Mouse (Mus musculus): ENCODE results near the gene Bgn. TPM values are rescaled to one million over a fixed set of nuclear protein-coding genes. Genes with fewer than 3 reads are reported as not detected.

Gene Bgn
- polyA plus RNA-seq (2012; rRNA removed): 589 and 923 TPM in 2 replicates

DNA sequence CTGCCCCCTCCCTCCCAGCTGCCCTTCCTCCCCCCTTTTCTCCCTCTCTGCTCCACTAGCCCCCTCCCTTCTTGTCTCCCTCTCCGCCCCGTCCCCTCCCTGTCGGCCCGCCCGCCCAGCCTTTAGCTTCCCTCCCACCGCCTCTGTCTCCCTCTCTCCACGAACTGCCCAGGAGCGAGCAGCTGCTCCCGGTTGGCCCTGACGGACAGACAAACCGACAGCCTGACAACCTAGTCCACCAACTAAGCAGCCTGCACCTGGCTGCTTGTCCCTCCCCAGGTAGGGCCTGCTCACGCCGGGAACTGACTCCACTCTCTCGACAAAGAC is at the start of gene Bgn:
Gene Bgn (plus strand): TSS at position 119 of the 327 bp plus-strand sequence.
- no peak for DNase-seq (ENCODE audit: low spot score)

DNA sequence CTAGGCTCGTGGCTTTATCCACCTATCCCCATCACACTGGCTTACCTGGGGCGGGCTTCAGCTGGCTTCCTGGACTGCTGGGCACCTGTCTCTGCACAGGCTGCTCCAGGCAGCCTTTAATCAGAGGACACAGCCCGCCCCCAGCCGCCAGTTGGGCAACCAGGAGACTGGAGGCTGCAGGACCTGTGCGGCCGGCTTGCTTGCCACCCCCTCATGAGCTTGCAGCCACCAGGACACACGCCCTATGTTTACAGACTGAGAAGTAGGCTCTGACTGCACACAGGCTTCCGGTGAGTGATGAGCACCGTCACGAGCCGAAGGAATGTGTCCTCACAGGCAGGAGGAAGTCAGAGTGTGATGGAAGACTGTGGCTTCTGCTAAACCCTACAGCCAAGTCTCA is 48.1 kb upstream of the Bgn start, which contains the start of gene Trex2:
Gene Trex2 (minus strand): TSS at position 93 of the 400 bp plus-strand sequence.
- no peak for DNase-seq (ENCODE audit: low spot score)

DNA sequence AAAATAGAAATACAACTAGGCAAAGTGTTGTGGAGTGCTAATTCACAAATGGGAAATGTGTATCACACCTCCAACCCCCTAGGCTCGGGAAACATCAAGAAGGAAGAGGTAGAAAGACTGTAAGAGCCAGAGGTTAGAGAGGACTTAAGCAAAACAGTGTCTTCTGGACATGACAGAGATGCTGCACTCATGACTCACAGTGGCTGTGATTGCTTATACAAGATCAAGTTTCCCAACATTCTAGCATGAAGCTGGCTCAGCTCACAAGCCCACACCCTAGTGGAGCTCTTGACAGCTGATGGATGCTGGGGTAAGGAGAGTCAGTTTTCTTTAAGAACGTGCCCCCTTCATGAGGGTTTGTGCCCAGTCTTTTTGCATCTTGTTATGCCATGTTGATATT is 42.0 kb upstream of the Bgn start:
- DNase-seq (ENCODE audit: low spot score): no peak

DNA sequence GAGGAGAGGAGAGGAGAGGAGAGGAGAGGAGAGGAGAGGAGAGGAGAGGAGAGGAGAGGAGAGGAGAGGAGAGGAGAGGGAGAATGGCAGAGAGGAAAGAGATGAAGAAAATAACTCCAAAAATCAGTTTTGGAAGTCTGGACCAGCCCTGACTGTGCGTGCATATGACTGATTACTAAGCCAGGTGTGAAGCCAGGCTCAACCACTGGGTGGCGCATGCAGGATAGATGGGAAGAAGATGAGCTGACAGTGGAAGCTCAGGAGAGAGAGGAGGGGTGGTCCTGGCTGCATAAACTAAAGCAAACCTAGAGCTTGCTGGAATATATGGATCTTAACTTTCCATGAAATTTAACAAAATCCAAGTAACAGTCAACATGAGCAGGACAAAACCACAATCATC is 31.5 kb upstream of the Bgn start:
- DNase-seq (ENCODE audit: low spot score): no peak

DNA sequence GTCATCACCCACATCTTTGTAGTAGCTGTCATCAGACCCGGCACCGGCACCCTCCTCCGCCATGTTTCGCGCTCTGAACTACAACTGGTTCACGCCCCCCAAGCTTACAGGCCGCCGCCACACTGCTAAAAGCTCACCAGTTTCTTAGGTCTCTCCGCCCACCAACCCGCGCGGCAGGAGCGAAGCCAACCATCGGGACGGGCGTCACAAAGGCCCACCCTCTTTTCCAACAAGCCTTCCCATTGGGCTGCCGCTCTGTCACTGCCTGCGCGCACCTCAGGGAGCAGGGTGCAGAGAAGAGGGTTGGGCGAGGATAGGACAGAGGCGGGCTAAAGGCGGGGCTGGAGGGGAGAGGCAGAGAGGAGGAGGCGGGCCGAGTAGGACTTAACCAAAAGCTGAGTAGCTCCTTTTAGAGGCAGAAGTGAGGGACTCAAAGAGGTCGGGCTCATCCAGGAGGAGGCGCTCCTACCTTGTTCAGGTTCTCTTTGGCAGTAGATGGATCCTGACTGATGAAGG is 24.5 kb upstream of the Bgn start, which contains the start of gene Haus7:
Gene Haus7 (minus strand): TSS at position 168 of the 516 bp plus-strand sequence.
- peak; percentile 70 for DNase-seq (ENCODE audit: low spot score)

DNA sequence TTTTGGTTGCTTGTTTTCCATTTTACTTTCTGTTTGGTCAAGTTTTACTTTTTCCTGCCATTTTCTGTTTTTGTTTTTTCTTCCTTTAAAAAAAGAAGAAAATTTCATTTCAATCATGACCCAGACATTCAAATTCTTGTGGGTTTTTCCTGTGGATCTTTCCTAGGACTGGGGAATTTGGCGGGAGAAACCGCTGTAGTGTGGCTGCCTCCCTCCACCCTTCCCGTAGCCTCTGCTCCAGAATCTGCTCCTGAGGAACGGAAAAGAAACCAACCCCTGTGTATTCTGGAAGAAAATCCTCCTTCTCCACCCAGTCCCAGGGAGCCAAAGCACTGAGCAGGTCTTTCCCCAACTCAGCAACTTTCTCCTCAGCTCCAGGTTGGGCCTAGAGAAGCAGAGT is 22.6 kb upstream of the Bgn start:
- no peak for DNase-seq (ENCODE audit: low spot score)

DNA sequence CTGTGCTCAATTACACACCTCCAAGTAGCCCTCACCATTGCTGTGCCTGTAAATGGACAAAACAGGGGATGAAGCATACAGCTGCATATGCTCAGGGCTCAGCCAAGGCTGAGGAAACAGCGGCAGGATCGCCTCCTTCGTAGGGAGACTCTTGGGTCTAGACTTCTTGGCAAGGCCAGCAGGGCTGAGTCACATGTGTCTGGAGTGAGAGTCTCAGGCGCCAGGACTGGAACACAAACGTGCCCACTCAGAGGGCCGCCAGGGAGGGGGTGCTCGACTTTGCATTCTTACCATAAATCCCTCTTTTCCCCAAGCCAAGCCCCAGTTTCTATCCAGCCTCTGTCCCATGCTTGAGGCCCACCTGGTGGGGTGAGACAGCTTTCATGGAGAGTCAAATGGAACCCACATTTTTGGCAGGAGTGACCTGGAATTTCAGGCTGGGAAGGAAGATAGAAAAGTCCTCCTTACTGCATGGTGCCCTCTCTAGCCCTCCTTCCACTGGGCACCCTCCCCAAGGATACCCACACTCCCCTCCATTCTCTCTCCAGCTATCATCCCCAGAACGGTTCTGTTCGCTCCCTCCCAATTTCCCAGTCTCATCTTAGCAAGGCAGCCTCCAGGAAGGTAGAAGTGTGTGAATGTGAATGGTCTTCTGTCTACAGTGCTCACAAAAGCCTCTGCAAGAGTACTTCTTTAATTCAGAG is 17.8 kb upstream of the Bgn start:
- peak; percentile 21 for DNase-seq (ENCODE audit: low spot score)

DNA sequence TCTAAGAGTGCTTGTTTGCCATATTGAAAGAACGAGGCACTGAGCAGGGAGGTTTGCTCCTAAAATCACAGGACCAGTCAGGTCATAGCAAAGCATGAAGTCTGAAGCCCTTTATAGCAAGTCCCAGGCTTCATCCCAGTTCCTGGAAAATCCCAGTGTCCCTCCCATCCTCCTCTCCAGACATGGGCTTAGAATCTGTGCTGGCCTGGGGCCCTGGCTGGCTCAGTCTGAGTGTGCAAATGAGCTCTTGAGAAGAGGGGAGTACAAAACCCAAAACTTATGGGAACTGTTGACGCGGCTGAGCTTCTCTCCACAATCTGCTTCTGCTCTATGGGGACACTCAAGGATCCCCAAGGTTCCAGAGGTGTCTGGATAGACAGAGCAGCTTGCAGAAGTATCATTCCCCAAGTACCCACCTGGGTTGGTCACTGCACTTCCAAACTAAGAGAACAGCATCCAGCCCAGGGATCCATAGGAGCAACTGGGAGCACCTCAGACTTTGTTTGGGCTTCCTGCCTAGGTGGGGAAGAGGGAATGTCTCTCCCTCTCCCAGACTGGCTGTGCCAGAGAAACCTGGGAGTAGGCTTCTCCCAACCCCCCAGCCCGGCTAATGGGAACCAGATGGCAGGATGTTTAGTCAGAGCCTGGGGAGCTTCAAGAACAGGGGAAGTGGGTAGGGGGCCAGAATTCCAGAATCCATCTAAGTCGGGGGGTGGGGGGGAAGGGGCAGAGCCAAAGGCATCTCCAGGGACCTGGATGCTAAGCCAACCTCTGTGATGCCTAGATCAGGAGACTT is 15.8 kb upstream of the Bgn start:
- no peak for DNase-seq (ENCODE audit: low spot score)

DNA sequence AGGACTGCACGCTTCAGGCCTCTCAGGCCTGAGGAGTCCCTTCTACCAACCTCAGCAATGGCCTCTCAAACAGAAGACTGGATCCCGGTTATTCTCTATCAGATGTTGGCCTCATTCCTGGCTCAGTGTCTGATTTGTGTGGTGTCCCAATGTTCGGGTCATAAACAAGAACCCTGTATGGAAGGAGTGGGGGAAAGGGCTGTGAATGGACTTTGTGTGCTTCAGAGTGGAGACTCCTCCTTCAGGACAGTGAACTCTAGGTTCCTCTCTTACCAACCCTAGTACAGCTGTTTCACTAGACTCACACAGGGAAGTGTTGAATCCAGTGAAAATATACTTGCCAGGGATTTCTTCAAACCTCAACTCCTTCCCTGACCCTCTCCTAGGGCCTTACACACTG is 15.1 kb upstream of the Bgn start:
- no peak for DNase-seq (ENCODE audit: low spot score)

DNA sequence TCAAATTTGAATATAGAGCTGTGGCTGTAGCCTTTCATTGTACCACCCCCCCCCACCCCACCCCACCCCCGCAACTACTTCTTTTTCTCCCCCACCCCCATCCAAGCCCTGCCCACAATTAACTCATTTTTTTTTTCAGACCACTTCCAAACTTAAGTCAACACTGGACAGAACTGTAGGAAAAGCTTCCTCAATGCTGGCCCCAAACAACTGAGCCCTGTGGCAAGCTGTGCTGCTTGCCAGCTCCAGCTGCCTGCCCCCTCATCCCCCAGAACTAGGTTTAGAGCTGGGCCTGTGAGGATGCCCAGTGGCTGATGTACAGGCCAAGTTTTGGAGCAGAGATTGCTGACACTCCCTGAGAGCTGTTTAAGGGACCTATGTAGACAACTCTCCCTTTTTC is 14.7 kb upstream of the Bgn start:
- no peak for DNase-seq (ENCODE audit: low spot score)

DNA sequence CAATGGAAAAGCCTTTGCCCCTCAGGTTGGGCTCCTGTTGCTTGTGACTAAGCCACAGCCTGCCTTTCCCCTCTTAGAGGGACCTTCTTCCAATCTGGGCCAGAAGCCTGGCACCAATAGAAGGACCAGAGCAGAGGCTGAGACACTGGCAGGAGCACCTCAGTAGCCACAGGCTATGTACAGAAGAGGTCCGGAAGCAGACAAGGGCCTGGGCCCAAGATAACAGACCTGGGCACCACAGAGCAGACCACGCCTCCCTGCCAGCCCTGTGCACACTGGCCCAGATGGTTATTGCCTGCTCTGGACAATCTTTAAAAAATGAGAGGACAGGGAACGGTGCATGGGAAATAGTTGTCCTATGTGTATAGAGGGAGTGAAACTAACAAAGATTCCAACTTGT is 11.6 kb upstream of the Bgn start:
- no peak for DNase-seq (ENCODE audit: low spot score)

DNA sequence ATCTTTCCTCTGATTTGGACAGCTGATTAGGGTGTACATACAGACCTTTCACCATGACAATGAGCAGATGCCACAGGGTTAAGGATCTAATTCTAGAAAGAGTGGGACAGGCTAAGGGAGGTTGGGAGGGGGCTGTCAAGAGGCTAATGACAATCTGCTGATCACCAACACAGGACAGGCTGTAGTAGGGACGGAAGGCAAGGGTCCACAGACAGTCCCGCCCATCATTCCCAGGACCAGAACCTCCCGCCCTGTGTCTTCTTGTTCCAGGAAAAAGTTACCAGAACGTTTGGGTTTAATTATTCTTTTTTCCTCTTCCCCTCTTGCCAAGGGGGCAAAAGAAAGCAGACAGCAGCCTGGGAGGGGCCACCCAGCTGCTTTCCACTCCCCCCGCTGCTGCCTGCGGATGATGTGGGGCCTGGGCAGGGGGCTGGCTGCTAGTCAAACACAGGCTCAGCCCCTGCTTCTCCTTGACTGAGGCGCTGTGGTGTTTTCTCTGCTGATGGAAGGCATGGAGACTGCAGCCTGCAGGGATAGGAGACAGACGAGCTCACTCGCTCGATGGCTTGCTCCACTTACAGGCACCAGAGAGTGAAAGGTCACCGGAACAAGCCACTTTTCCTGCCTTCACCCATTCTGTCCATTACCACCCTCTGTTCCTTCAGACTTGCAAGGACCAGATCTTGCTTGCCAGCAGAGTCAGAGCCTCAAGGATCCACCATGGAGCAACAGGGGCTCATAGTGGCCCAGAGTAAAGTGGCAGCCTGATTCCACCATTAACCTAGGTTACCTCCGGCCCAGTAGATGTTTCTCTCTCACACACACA is 8.8 kb upstream of the Bgn start:
- no peak for DNase-seq (ENCODE audit: low spot score)

DNA sequence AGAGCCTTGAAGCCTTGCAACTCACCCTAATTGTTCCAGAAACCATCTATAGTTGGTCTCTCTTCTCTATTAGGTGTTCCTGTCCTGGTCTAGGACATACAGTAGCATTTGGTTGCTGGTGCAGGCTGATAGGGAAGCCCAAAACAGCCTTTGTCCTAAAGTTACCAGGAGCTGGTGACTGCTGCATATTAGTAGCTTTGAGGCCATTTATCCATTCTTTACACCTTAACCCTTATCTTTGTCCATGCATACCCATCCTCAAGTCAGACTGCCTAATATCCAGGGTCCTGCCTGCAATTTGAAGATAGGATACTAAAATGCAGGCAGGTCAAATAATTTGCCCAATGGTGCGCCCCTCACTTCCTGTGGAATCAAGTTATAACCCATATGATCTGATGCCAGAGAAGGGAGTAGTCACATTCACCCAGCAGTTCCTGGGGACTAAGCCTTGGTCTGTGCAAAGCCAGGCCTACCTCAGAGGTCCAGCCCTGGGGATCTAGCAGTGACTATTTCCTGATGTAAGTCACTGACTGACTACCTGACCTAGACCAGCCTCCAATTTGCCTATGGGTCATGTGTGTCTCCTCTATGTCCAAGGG is 7.6 kb upstream of the Bgn start:
- no peak for DNase-seq (ENCODE audit: low spot score)

DNA sequence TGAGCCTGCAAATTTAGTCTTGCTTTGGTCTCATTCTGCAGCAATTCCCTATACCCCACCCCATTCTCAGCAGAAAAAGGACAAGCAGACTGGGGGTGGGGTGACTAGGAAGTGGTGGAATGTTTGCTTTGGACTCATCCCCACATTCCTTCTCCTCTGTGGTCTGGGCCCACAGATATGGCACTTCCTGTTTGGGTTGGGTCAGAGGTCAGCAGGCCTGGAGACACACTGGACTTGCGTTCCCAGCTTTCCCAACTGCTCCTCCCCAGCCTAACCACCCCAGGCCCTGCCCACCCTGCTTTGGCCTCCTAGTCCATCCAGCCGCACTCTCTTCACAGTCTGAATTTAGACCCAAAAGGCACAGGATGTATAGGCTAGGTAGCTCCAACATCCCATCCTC is 6.8 kb upstream of the Bgn start:
- no peak for DNase-seq (ENCODE audit: low spot score)

DNA sequence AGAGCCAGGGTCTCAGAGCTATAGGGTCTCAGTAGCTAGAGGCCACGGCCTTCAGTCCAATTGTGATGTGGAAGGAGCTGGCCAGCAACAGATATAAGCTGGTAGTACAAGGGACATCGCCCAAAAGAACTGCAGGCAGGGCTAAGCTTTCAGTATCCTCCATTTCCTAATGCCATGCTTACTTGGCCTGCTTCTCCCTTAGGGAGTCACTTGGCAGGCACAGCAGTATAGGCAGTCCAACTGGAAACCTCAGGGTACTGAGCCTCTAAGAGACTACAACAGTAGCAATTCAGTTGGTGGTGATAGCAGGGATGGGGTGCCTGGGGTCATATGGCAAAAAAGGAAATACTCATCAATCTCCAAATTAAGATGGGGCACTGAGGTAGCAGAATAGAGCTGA is 5.9 kb upstream of the Bgn start:
- DNase-seq (ENCODE audit: low spot score): no peak

DNA sequence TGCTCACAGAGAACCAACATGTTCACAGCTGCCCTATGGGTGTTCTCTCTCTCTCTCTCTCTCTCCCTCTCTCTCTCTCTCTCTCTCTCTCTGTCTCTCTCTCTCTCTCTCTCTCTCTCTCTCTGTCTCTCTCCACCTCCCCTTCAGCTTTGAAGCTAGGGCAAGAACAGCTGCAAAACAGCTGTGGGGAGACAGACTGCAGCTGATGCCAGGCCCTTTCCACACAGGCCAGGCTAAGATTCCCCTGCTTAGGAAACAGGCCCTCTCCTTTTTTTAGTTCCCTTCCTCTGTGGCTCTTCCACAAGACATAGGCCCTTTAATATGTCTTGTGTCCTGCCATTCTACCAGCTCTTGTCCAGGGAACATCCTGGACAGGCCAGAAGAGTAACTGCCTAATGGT is 3.7 kb upstream of the Bgn start:
- DNase-seq (ENCODE audit: low spot score): no peak

DNA sequence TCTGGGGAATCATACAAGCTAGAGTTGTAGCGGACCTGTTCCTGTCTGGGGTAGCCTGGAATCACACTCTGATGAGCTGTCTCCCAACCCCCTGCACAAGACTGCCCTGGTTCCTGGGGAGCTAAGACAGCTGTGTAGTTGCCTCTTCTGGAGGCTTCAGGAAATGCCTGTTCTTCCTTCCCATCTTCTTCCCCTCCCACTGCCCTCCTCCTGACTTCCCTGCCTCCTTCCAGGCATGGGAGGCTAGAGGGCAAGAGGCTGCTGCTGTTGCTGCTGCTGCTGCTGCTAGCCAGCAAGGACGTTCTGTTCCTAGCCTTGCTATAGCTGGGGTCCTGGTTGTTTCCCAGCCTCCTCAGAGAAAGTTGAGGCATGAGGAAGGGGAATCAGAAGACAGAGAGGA is 3.1 kb upstream of the Bgn start:
- DNase-seq (ENCODE audit: low spot score): no peak

DNA sequence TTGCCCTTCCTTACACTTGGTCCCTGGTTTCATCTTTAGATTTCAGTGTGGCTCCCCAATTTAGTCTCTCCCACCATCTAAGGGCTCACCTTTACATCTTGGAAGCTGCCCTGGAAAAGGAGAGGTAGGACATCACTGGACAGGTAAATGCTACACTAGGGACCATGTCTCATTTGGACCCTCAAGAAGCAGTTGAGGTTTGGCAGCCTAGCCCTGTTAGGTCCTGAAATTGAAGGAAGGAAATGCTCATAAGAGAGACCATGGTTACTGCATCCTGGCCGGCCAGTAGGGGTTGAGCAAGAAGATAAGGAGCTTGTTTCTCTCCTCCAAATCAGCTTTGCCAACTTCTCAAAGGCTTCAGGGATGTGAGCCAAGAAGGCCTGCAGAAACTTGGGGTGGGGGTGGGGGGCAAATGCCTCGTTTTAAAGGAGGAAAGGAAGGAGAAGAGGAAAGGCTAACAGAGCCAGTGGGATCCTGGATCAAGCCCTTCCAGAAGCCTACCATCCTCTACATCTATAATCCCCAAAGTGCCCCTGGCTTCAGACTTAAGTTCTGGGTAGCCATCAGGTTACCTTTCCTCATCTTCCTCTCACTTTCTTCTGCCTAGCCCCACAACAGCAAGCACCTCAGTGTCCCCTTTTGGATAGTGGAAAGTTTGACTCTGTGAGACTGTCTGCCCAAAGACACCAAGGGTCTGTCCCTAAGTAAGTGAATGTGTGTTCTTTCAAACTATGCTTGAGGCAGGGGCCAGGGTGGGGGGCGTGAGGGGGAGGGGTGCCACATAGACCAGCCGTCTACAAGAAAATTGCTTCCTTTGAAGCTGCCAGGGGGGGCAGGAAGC is 539 bp upstream of the Bgn start:
- DNase-seq (ENCODE audit: low spot score): no peak

DNA sequence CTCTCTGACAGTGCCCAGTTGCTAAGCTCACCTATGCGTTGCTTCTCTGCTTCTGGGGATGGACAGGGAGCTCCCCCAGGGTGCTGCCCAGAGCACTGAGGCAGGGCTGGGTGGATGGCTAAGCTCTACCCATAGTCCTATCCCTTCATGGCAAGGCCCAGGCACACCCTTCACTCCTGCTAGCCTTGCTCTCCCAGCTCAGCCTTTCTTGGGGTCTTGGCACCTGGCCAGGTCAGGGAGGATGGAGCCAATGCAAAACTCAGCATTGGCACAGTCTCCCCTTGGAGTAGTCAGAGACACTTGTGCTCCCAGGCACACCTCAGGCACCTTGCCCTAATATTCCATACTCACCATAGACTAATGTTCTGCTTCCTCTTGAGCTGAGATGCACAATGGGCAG is 674 bp downstream of the Bgn start:
- DNase-seq (ENCODE audit: low spot score): no peak

DNA sequence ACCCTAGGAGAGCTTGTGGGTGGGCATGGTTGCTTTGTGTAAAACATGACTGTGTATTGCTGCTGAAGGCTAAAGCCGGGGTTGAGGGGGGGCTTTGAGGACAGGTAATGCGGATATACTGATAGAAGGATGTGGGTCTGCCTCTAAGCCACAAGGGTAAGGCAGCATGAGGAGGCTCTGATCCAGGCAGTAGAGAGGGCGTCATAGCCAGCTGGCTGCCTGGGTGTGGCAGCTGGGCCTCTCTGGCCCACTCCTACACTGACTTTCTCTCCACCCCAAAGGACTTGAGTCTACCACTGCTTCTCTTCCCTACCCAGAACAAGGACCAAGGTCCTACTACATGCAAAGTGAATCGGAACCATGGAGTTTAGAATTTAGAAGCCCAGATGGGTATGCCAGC is 1.5 kb downstream of the Bgn start:
- DNase-seq (ENCODE audit: low spot score): no peak

DNA sequence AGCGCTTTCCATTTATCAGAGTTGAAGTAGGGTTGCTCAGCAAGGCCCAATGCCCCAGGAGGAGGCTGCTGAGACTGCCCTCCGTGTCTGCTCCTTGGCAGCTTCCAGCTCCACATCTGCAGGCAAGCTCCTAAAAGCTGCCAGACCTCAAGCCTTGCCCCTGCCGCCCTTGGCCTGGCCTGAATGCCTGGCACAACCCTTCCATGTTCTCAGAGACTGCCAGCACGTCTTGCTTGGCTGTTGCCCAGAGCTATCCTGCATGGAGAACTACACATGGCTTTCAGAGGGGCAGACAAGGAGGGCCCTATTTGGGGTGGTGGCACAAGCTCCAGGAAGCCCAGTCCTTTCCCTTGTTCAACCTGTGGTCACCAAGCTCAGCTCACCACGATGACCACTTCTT is 3.5 kb downstream of the Bgn start:
- no peak for DNase-seq (ENCODE audit: low spot score)
